Mouse (Mus musculus): ENCODE measurements around the gene Hoxb1.

Gene Hoxb1

DNA sequence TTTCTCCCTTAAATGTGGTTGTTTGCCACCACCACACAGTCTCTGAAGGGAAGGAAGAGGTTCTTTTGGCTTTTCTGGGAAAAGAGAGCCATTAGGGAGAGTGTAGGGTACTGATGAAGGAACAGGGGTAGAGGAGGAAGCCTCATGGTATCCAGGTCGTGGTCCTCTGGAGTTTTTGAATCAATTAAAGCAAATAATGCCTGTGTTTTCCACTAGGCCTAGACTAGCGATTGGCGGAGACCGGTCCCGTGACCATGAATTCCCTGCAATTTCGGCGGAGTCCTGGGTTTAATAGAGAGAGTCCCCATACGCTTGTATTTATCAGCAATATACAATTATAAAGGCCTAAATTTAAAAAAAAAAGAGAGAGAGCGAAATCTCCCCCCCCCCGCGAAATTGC lies 14.2 kb upstream of the Hoxb1 start:
- no peak for DNase-seq

DNA sequence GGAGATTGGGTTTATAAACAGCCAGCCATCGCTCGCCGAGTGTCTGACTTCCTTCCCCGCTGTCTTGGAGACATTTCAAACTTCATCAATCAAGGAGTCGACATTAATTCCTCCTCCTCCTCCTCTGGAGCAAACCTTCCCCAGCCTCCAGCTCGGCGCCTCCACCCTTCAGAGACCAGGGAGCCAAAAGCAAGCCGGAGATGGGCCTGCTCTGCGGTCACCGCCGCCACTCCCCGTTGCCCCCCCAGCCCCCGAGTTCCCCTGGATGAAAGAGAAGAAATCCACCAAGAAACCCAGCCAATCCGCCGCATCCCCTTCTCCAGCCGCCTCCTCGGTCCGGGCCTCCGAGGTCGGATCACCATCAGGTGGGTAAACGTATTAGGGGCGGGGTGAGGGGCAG lies 13.7 kb upstream of the Hoxb1 start:
- no peak for DNase-seq

DNA sequence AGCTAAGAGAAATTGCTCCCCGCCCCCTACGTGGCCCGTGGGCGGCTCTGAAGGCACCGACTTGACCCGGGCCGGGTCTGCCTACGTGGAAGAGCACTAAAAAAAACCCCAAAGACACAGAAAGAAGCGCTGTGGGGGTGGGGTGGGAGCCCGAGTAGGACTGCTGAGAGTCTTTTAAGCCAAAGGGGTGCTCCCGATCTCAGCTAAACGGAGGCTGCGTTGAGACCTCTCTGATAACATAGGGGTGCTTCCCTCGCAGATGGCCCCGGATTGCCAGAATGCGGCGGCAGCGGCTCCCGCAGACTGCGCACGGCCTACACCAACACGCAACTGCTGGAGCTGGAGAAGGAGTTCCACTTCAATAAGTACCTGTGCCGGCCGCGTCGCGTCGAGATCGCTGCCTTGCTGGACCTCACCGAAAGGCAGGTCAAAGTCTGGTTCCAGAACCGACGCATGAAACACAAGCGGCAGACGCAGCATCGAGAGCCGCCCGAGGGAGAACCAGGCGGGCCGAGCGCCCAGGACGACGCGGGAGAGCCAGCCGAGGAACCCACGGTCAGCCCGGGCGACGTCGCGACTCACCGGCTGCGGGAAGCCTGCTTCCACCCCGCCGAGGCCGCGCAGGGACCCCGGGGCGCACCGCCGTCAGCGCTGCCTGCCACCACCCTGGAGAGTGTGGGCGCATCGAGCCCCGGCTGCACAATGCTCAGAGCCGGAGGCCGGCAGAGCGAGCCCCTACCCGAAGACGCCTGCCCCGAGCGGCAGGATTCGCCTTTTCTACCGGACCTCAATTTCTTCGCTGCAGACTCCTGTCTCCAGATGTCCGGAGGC lies 12.6 kb upstream of the Hoxb1 start:
- no peak for DNase-seq

DNA sequence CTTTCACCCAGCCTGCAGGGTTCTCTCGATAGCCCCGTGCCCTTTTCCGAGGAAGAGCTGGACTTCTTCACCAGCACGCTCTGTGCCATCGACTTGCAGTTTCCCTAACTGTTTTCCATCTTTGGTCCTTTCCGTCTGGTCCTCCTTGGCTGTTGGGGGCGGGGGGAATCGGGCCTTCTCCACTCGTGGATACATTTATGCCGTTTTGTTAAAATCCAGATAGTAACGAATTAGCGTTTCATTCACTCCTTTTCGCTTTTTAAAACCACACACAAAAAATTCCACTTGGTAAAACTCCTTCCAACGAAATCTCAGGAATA lies 12.1 kb upstream of the Hoxb1 start:
- no peak for DNase-seq

DNA sequence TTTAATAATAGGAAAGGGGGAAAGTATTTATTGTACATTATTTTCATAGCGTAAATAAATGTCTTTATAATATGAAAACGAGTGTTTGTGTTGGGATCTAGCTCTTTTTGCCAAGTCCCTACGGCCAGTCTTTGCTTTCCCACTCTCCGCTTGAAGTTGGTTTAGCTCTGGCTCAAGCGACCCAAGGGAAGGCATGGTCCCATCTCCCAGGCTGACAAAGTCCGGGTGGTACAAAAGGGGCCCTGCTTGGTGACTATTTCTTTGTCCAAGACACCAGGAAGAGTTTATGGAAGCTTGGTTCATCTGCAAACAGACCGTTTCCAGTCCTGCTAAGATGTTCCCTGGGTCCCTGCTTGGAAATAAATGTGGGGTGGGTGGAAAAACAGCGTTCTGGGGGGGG lies 11.6 kb upstream of the Hoxb1 start:
- DNase-seq = no peak

DNA sequence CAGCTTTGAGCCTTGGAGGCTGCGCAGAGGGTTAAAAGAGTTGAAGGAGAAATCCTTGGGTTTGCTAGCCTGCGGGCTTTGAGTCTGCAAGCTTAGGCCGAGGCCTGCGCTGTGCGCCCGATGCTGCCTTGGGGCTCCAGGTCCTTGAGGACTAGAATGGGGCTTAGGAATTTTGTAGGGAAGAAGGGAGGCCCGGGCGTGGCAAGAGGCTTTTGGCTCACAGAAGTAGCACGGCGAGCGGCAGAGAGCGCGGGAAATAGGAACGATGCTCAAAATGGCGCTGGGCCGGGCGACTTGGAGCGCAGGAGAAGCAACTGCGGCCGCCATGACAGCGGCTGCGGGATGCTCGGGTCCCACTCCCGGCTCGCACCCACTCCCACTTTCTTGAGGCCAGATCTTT lies 11.2 kb upstream of the Hoxb1 start:
- no peak for DNase-seq

DNA sequence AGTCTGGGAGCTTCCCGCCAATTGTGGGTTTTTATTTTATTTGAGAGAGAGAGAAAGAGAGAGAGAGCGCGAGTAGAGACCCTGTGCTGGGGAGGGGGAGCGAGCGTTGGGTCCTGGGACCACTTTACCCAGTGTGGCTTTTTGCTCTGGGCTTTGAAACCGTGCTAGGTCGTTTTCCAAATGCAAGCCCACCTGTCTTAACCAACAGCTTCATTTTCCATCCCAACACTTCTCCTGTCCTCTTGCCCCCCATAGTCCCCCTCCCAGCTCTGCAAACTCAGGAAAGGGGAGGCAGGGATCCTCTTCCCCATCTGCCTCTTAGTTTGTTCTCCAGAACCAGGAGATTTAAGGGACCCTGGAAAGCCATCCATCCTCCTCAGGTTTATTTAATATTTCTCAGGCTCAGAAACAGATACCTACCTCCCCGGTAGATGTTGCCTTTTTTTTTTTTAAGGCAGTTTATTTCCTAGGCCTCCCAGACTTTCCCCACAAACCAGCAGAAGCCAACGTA lies 10.7 kb upstream of the Hoxb1 start:
- no peak for DNase-seq

DNA sequence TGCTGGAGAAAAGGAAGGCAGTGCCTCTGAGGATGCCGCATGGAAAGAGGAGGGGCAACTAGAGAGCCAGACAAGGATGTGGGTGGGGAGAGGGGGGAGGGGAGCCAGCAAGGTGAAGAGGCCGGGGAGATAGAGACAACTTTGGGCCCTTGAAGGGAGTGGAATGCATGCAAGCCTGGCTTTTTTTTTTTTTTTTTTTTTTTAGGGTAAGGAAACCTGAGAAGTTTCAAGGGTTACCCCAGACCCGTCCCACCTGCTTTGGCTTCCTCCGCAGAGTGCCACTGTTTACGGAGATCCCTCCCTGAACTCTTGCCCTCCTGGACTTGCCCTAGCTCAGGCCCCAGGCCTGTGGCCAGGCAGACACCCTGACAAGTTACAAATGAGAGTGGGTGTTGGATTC lies 1.7 kb upstream of the Hoxb1 start:
- DNase-seq = no peak

DNA sequence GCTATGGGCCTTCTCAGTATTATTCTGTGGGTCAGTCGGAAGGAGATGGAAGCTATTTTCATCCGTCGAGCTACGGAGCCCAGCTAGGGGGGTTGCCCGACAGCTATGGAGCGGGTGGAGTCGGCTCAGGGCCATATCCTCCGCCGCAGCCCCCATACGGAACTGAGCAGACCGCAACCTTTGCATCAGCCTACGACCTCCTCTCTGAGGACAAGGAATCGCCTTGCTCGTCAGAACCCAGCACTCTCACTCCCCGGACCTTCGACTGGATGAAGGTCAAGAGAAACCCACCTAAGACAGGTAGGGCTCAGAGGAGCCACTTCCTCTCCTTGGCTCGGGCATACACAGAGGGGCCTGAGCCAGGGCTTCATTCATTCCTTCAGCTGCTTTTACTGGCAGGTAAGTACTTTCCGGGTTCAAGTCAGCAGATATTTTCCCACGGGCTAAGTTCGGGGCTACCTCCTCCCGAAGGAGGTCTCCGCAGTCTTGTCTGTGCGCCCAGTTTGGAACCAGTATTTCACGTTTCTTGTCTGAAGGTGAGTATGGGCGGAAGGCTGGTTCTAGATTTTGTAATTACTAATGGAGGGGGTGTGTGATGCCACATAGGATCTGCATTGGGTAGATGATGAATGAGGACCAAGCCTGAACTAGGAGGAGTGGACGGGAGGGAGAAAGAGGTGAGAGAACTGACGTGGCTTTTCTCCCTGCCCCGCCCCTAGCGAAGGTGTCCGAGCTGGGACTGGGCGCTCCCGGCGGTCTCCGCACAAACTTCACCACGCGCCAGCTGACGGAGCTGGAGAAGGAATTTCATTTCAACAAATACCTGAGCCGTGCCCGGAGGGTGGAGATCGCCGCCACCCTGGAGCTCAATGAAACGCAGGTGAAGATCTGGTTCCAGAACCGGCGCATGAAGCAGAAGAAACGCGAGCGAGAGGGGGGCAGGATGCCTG lies 815 bp downstream of the Hoxb1 start:
- DNase-seq = no peak

DNA sequence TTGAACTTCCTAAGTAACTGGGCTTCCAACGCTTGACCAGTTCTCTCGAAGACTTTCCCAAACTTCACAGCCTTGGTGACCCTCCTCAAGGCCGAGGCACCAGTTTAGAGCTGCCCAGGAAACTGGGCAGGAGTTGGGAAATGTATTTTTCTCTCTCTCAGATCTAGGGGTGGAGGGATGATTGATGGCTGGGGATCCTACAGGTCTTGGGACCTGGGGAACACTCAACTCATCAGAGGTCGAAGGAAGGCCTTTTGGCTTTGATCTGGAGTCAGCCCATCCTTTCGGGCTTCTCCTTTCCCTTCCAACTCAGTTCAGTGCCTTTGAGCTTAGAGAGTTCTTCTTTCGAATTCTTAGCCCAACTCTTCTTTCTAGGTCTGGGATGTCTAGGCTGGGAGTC lies 1.6 kb downstream of the Hoxb1 start:
- DNase-seq = no peak

DNA sequence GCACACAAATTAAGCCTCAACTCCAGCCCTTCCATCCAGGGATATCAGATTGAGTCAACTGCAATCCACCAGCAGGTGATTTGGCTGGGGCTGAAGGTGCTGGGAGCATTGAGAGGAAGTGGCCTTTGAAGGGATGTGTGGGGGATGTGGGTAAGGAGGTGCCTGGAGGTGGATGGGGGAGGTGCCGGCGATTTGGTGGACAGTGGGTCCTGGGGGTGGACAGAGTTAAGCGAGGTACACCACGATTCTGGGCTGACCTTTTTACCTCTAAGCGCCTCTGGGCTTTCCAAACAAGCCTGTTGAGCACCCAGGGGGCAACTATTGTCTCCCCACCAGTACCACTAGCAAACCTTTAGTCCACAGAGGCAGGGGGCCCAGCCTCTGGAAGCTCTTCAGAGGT lies 3.1 kb downstream of the Hoxb1 start:
- no peak for DNase-seq

DNA sequence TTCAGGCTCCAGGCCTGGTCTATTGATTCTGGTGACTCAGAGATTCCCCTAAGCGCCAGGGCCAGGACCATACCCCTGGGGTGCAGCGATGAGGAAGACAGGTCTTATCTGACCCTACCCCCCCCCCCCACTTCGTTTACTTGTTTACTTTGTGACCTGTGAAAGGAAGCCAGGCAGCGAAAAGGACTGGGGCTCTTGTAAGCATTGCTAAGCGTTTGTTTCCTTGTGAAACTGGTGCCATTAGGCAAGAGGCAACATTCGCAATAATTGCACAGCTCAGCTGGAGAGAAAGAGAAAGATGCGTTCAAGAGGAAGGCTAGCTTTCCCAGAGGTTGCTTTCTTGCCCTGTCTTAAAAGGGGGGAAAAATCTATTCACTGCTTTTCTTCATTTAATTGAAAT lies 3.6 kb downstream of the Hoxb1 start:
- no peak for DNase-seq

DNA sequence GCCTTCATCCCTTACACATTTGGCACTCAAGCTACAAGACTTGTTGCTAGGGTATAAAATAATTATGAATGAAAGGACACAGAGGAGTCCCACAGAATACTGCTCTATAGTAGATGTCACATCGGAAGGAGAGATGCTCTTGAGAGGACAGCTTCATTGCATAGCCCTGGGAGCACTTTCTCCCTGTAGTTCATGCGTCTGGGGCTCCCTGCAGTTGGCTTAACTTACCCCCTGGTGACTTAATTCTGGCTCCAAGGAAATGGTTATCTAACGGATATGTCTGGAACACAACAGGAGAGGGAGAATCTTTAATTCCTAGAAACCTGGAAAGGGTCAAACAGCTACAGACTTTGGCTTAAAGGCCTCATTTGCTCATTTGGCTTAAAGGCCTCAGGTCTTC lies 6.2 kb downstream of the Hoxb1 start:
- DNase-seq = no peak

DNA sequence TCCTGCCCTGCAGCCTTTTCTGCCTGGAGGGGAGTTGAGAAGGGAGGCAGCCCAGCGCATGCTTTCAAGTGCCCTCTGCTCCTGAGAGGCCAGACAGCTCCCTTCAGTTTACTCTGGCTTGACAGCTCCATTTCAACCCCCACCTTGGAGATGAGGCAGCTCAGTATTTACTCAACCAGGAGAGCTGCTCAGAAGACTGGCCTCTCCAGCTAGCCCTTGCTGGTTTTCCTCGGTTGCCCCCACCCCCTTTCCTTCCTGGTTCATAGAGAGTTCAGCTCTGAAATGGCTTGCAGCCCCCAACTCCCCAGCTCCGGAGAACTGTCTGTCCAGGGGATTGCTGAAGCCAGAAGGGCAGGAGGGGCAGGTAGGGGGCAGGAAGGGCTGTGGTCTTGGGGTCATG lies 7.0 kb downstream of the Hoxb1 start:
- no peak for DNase-seq

DNA sequence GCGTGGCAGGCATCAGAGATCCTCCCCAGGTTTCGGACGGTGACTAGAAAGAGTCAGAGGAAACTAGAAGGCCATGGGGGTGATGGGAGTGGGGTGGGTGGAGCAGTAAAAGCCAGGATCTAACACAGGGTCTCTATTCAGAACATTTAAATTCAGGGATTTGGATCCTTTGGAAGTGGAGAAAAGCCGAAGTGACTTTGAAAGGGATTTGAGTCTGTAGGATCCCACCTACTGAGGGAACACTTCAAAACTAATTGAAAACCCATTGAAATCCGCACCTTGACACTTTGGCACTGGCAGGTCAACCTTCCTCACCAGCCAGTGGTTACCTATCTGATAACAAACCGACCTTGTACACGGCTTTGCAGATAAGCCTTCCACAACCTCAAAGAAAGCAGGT lies 9.3 kb downstream of the Hoxb1 start:
- DNase-seq = no peak

DNA sequence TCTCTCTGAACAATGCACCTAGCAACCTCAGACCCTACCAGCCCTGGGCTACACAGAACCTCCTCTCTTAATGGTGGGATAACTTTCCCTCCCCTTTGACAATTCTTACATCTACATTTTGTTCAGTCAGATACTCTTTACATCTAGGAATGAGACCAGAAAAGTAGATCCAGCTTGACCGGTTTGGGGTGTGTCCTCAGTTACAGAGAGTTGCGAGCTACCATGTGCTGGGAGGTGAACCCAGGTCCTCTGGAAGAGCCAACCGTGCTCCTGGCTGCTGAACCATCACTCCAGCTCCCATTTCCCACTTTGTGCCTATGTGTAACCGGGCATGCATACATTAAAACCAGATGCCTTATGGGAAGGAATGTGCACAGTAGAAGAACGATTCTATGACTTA lies 17.8 kb downstream of the Hoxb1 start:
- DNase-seq = no peak

DNA sequence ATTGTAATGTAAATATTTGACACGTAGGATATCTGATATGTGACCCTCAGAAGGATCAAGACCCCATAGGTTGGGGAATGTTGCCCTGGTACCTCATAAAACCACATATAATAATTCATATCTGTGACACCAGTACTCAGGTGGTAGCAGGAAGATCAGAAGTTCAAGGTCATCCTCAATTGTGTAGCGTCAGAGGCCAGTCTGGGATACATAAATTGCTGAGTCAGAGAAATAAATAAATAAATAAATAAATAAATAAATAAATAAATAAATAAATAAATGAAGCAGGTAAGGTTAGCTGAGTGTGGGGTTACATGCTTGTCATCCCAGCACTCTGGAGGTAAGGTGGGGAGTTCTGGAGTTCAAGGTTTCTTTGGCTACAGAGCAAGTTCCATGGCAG lies 22.1 kb downstream of the Hoxb1 start:
- DNase-seq = no peak

DNA sequence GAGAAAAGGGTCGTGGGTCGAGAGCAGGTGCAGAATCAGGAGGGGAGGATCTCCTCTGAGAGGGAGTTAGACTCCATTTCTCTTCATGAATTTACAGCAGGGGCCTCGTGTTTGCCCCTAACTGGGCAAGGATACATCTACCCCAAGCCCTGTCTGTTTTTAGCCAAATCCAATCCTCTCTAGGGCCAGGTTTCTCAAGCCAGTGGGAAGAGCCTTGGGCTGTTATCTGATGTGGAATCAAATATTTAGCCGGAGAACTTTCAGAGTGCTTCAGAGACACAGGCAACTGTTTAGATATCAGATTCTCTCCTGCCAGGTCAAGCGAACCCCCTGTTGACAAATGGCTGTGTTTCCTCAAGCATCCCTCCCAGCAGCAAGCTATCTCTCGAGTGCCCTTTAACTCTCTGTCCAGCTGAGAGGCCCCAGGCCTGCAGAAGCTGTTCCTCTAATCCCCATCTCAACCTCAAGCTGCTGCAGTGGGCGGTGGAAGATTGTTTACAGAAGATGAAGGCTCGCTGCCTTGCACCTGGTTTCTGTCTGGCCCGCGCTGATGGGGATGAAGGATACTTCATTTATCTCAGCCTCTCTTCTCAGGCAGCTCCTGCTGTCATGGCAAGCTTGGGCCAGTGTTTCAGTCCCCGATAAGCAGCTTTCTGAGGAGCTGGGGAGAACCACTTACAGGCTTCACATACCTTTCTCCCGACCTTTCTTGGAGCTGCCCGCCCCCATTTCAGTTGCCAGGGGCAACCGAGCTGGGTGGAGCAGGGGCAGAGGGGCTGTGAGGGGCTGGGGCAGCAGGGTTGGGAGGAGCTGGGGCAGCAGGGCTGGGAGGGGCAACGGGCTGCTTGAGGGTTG lies 31.4 kb downstream of the Hoxb1 start:
- DNase-seq = no peak

DNA sequence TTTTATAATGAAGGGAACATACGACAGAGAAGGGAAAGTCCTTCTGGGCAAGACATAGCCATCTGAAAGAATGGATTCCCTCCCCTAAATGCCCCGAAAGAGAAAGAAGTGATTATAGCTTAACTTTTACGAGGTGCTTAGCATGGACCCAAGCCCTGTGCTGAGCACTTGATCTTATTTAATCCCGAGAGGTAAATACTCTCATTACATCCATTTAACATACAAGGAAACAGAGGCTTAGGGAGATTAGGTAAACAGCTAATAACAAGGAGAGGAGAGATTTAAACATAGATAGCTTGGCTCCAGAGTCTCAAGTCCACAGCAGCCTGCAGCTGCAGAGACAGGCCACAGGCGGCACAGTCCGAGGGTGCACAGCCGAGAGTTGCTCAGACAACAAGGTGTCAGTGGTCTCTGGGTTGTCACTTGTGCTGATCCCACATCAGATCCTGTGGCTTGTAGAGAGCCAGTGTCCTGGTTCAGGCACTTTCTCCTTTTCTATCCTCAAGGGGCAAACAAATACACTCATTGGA lies 32.3 kb downstream of the Hoxb1 start:
- no peak for DNase-seq

DNA sequence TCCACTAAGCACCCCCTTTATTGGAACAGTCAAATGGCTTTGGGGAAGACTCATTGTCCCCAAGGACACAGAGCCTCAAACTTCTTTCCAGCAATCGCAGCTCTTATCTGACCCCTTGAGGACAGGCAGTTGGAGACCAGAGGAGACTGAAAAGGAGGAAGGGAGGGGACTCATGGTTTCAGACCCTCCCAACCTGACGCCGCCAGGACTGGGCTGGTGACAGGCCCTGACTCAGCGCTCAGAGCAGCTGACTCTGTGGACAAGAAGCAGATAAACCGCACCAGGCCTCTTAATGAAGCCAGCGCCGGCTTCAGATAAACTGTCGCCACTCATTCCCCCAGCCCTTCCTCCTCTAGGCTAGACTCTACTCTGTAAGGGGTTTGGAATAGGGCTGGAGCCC lies 34.4 kb downstream of the Hoxb1 start:
- no peak for DNase-seq

DNA sequence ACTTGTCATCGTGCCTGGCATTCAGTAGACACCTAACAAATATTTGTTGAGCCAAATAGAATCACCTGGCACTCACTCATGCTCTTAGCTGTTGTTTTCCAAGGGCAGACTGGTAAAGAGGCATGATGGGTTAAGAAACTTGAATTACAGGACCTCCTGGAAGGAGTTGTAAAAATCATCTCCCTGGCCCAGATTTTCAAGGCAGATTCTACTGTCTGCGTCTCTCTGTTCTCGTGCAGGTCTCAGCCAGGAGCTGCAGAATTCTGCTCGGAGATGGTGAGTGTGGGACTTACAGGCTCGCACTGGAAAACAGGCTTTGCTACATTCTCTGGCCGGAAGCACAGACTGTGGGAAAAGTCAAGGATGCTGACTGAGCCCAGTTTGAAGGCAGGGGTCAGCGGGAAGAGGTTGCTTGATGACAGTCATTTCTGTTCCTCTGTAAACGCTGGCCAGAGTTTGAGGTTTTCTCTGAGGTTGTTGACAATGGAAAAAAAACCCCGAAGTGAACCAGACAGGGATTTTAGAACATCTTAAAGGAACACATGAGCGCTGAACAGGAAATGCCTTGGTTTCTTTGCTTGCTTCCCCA lies 38.6 kb downstream of the Hoxb1 start:
- no peak for DNase-seq

DNA sequence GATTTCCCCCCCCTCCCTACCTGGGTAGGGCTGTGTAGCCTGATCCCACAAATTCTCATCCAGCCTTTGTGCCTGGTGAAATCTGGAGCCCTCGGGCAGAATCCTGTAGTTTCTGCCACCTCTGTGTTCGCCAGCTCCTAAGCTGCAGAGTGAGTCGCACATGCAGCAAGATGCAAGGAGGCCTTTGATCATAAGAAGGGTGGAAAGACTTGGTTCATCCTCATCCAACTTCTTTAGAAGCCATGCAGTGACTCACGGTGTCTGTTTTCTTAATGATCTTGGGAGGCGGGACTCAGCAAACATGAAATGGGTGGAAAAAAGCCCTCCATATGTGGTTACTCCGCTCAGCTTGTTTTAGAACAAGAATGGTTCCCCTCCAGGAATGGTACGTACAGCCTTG lies 39.3 kb downstream of the Hoxb1 start:
- no peak for DNase-seq

DNA sequence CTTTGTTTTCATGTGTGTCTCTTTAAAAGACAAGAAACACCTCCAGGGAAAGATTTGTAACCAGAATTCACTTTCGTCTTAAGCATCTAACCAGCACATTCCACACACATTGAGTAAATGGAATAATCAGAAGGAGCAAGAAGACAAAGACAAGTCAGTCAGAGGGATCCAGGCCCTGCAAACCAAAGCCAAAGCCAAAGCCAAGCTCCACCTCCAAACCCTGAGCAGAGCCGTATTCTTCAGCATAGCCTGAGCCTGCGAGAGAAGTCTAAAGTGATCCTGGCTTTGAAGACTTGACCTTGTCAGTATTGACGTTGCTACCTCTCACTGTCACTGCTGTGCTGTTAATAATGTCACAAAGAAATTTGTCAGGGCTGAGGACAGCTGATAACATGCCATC lies 40.0 kb downstream of the Hoxb1 start:
- no peak for DNase-seq

Measured in cerebellum, postnatal 36 days (tissue).